Mouse (Mus musculus) heart, adult 11 months (tissue): ENCODE data around the gene Ciz1.

Experiments used
- DNase-seq: peaks from one replicate; pipeline ENCODE4 v3.0.0; 2022

Gene Ciz1

DNA sequence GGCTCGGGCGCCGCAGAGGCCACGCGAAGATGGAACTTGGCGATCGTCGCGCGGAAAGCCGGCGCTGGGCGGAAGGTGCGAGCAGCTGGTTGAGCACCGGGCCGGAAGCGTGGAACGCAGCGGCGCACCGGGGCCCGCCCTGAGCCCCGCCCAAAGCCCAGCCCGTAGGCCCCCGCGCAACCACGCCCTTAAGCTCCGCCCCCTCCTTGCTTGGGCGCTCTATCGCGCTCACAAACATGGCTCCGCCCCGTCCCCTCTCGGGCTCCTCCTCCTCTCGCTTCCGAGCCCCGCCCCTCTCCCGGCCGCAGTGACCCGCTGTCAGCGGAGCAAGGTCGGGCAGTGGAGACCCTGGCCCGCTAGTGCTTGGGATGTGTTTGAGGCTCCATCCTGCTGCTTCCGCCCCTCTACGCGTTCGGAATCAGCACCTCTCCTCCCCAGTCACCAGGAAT is 29.7 kb downstream of the Ciz1 start, which contains the start of gene 1110008P14Rik:
1110008P14Rik (minus strand) TSS at position 164 of the 449 bp plus-strand sequence.
- DNase-seq = peak; percentile 99

DNA sequence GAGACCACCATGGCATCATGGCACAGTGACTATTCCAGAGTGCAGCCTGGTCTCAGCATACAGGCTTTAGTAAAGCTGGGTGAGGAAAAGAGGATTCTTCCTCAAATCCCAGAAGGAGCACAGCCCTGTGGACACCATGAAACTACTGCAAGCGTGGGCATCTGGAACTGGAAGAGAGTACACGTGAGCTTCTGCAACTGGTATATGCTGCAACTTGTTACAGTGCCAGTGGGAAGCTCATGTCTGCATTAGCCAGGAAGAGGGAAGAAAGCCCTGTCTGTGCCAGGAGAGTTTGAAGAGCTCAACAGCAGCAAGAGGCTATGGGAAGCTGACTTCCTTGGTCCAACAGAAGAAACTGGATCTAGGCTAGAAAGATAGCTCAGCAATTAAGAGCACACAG is 30.6 kb downstream of the Ciz1 start:
- no peak for DNase-seq

DNA sequence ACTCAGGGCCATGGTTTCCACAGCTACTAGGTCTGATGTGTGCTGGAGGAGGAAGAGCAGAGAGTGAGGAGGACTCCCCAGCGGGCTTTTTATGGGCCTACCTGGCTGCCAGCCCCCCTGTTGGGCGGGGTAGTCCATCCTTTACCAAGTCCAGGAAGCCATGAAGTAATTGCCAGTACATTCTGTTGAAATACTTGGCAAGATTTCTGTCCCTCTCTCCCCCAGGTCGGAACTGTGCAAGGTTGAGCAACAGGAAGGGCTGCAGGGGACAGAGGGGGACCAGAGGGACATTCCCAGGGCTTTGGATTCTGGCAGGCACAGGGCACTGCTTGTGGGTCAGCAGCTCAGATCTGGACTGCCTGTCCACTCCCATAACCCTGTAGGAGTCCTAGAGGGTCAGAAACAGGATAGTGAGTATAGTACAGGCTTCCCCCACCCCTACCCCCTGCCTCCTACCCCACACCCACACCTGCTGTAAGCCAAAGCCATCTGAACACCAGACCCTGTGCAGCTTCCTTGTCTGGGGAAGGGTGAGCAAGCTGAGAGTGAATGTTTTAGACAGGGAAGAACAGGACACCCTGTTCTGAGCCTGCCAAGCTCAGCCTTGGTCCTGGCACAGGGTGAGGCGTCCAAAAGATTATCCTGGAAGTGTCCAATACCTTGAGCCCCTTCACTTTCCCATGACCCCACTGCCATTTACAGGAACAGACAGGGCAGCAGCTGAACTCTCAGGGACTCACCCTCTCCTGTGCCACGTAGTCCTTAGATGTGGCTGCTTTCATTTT is 35.8 kb downstream of the Ciz1 start, which contains the start of gene Lcn2:
Lcn2 (minus strand) TSS at position 547 of the 785 bp plus-strand sequence.
- DNase-seq = peak; percentile 94

DNA sequence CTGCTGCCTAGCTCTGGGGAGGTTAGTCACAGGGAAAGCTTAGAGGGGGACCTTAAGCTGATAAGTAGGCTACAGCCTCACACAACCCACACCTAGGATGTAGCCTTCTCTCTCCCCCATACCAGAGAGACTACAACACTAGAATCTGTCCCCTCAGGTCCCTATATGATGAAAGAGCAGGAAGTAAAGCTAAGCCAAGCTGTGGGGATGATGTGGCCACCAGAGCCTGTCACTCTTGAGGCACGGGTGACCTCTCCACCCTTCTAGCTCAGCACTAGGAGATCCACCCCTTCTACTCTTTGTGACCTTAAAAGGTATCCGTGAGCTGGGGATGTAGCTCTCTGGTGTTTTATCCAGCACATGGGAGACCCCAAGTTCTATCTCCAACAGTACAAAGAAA is 37.0 kb downstream of the Ciz1 start:
- DNase-seq = no peak

DNA sequence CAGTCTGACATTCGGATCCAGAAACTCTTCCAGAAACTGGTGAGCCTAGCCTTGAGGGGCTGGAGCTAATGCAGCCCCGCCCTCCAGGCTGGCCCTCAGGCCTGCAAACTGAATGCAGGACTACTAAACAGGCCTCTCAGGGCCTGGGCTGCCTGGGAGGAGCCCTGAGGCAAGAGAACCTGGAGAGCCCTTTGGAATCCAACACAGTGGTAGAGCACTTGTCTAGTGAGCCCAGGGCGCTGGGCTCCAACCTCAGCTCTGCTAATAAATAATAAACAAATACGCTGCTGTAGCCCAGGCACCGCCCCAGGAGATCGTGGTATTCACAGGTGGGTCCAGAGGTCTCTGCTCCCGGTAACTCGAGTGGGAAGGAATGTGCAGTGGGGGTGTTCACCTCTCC is 38.7 kb downstream of the Ciz1 start:
- no peak for DNase-seq

DNA sequence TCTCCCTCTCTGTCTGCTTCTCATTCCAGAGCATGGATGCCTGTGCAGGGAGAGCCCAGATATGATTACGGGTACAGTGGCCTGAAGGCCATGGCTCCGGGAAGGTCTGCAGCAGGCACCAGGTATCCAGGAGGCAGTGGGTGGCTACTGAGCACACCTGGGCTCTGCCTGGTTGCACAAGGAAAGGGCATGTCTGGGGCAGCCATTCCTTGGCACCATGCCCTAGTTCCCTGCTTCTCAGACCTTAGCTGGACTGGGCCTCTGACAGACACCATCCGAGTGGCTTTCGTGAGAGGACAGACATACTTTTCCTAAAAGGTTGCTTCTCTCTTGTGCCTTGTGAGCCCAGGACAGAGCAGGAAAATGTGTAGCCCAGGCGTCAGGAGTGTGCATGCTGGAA is 39.9 kb downstream of the Ciz1 start:
- no peak for DNase-seq

DNA sequence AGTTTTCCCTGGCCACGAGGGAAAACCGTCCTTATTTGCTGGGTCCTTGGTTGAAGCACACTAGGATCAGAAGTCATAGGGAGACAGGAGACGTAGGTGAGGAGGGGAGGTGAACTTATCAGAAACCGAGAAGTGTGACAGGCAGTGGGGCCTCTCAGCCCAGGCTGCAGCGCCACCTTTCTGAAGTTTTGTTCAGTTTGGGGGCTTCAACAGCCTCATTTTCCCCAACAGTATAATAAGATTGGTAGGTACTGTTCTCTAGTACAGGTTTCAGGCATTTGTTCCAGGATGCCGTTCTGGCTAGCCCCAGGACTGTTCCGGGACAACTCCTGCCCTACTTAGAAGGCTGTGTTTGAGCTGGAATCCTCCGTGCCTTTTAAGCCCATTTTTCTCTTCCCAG is 42.8 kb downstream of the Ciz1 start:
- DNase-seq = no peak

DNA sequence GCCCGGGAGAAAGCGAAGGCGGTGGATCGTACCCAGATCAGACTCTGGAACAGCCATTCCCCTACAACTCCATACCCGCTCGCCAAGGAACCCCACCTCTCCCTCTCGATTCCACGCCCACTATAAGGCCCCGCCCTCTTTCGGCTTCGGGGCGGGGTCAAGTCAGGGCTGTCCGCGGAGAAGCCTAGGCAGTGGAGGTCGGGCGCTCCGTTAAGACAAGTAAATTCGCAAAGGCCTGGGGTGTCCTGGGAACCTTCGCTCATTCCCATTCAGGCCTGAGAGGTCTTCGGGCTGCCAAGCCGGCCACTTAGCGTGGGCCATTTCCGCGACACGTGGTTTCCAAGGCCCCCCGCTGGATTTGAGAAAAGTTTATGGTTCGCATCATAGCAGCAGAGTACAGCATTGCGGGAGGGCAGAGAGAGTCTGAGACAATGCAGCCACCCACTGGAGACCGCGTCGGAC is 43.4 kb downstream of the Ciz1 start, which contains the start of gene Ptges2:
Ptges2 (plus strand) TSS at position 413 of the 462 bp plus-strand sequence.
- DNase-seq = peak; percentile 99

DNA sequence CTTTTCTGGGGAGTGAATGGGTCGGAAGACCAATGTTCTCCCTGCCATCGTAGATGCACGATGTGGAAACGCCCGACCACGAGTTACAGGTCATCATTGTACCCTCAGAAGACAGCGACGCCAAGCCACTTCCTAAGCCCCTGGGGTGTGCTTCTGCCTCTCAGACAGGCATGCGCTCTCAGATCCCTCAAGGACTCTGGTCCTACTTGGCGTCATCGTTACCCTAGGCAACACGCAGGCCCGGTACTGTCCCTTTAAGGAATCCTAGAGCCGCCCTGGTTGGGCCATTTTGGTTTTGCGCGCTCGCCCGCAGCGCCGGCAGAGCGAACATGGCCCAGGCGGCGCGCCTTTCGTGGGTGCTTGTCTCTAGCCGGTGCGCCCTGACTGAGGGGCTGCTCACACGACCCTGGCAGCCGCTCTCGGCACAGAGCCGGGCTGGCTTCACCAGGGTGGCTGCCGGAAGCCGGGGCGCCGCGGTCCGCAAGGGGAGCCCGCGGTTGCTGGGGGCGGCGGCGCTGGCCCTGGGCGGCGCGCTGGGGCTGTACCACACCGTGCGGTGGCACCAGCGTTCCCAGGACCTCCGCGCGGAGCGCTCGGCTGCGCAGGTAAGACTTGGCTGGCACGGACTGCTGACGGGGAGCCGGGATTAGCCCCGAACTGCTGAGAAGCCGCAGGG is 44.0 kb downstream of the Ciz1 start:
- DNase-seq = peak; percentile 99

DNA sequence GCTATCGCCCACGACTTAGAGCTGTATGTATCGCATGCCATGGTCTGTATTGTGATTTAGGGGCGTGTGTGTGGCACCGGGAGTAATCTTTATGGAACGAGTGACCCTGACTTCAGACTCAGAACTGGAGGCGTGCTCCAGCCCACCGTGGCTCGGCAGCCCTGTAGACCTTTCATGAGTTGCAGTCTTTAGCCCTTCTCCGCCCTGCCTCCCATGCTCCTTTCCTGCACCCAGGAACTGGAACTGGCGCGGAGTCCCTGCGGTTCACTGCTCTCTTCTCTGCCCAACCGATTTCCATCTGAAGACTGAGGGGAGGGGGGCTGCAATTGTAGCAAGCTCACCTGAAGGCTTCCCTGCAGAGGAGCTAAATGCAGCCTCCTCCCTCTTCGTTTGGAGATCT is 44.6 kb downstream of the Ciz1 start:
- no peak for DNase-seq

DNA sequence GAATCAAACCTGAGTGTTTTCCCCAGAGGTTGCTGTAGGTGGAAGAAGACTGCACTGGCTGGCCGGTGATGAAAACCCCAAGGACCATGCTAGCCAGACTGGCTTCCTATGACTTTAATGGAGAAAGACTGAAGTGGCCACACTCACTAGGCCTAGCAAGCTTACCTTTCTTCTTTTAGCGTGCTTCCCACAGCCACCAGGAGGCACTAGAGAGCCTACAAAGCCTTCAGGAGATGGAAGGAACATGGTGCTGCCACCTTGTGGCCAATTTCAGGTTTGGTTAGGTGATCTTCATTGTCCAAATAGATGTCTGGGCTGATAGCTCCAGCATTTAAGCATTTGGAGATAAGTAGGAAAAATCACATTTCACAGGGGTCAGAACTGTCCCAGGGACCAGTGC is 52.5 kb downstream of the Ciz1 start:
- DNase-seq = peak; percentile 97

DNA sequence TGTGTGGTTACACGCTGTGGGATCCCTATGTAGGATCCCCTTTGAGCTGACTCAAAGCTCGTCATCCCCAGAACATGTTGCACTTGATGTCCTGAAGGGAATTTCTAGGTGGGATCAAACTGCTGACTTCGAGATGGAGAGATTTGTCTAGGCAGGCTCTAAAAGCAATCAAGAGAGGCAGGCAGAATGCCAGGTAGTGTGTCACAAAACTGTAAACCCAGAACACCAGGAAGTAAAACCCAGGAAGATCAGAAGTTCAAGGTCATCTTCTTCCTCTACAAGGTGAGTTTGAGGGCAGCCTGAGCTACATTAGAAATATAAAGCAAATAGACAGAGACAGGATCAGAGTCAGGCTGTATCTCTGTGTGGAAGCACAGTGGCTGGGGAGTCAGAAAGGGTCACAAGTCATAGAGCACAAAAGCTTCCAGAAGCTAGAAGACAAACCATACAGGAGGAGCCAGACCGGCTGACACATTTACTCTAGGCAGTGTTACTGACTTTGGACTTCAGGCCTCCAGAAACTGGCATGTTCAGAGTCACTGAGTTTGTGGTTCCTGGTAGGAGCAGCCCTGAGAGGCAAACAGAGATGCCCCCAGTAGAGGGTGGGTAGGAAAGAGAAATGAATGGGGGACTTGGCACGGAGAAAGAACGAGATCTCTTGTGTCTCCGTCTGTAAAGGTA is 55.2 kb downstream of the Ciz1 start:
- no peak for DNase-seq

DNA sequence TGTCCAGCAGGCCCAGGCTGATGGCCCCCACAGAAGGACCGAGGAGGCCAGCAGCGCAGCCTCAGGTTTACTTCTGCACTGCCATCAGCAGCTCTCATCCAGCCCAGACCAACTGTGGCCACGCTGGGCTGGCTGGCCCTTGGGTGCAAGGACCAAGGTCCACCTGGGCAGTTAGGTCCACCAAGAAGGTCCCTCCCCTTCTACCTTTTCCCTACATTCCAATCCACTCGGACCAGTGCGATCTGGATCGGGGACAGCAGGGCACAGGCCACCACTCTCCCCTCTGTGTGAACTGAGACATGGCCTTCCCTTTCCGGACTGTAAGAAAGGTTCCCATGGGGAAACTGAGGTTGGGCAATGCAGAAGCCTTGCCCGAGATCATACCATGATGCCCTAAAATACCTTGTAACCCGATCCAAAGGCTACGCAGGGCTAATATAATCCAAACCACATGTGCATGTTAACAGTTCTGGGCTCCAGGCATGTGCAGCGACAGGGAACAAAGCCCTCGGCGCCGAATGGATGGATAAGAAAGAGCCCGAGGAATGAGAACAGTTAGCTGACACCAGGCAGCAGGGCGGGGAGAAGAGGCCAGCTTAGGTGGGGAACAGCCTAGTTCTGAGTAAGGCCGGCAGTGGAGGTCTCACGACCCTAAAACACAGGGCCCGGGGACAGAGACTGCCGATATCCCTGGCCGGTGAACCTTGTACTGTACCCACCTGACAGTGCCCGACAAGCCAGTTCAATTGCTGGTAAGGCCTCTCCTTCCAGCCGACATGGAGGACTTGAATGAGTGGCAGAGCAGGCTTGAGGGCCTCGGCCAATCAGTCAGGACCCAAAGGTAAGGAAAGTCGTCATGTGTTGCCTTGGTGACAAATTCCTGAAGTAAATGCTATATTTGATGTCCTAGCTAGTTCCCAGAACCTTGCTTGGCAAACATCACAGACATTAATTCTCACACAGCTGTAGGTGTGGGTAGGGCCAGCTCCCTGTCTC is 56.6 kb downstream of the Ciz1 start:
- DNase-seq = no peak

DNA sequence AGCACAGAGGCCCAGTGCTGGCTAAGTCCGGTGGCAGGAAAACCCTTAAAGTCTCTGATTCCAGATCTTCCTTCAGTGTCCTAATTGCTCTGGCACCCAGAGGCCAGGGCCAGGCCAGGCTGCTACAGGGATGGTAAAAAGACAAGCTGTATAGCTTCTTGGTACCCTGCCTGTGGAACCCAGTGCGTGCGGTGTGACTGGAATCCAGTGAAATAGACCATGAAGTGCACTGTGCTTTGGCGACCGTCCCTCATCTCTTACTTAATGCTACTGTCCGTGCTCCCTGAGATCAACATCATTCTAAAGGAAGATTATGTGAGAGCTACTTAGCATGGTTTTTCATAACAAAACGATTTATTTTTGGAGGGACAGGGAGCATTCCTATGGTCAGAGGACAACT is 59.3 kb downstream of the Ciz1 start:
- no peak for DNase-seq

DNA sequence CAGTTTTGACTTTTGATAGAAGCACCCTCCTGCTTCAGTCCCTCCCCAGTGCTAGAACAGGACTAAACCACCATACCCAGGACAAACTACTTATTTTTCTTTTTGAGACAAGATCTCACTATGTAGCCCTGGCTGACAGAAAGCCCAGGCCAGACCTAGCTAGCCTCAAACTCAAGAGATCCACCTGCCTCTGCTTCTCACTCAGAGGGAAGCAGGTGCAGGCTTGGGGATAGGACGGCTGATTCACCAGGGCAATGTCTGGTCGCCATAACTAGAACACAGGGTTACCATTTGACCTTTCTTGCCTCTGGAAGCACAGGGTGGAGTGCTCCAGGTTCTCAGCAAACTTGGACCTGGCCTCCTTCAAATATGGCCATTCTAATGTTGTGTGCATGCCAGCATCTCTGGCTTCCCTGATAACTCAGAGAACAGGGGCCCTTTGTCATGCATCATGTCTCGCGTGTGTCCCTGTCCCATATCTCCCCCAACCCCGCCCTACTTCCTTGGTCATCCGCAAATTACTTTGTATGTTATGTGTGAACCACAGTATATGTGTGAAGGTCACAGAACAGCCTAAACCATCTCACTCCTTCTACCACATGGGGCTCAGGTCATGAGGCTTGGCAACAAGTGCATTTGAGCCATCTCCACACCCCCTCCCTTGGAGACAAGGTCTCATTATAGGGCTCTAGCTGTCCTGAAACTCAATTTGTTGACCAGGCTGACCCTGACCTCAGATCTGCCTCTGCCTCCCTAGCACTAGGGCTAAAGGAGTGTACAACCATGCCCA is 60.8 kb downstream of the Ciz1 start:
- no peak for DNase-seq

DNA sequence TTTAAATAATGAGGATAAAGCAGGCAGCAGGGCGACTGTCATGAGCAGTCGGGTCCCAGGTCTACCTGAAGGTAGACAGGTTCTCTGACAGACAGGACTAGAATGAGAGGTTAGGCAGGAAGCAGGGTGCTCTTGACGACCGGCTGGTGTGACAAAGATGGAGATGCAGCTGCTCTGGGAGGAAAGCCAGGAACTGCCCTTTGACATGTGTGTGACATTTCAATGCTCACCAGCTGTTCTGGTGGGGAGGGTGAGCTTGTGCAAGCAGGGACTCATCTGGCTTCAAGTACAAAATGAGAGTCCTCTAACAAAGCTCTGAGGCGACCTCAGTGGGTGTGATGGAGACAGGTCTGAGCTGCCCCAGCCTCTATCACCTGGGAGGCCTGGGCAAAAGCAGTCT is 61.8 kb downstream of the Ciz1 start:
- no peak for DNase-seq

DNA sequence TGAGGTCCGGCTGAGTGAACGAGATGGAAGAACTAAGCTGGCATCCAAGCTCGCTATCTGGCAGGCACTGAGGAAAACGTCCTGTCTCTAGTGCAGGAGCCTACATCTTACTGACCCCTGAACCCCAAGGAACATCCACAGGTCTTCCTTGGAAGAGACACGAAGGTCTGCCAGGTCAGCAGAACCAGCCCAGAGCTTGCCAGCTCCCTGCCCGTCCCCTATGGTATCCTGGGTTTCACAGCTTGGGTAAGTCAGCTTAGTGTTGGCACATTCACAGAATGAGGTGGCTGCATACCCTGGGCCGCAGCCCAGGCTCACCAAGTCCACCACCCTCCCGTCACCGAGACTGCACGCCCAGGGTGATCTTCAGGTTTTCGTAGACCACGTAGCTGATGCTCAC is 63.7 kb downstream of the Ciz1 start:
- no peak for DNase-seq

DNA sequence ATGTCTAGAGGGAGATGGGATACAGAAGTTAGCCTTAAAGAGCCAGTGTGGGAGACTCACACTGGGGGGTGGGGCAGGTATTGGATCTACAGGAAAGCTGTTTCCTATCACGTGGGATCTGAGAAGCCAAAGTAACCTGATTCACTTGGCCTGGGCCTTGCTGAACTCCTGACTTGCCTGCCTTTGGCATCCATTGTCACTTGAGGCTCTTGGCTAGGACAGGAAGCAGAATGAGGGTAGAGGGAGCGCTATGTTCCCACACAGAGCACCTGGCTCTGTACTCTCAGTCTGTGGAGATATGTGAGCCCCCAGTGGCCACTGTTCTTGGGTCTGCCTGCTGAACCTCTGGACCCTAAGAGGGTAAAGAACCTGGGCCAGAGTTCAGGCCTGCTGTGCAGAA is 64.4 kb downstream of the Ciz1 start:
- DNase-seq = peak; percentile 95

DNA sequence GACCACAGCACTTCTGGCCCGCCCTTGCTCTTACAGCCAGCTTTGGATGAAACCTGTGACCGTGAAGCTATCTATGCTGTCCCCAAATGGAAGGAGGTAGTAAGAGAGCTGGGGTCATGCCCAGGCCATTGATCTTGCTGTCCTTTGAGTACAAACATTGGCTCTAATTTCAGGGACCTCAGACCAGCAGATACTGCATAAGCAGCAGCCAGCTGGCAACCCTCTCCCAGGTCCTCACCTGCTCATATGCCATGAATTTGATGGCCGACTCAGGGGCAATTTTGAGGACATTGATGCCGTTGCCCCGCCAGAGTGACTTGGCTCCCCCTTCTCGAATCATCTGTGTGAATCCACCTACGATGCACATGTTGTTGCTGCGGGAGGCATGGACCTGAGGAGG is 65.4 kb downstream of the Ciz1 start:
- no peak for DNase-seq

DNA sequence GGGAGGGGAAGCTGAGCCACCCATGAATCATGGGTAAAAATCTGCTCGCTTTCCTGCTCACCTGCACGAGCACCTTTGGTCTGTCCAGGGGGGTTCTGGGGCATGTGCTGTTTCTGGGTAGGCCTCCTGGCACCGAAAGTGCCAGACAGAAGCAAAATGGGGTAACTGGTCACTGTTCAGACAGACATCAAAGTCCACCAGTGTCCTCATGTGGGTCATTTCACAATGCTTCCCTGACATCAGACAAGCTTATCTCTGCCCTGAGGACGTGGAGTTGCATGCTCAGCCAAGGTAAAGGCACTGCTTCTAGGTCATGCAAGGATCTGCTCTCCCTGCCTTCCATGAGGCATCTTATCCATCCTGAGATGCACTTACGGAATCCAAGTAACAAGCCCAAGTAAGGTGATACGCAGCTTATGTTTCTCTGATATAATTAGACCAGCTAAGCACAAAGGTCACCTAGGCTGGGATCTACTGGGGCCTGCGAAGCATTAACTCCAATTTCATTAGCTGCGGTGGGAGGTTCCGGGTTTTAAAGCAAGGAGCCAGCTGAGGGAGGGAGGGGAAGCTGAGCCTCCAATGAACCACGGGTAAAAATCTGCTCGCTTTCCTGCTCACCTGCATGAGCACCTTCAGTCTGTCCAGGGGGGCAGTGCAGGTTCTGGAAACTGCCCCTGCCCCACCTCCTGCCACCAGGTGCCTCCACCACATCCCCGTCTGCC is 66.5 kb downstream of the Ciz1 start:
- no peak for DNase-seq

DNA sequence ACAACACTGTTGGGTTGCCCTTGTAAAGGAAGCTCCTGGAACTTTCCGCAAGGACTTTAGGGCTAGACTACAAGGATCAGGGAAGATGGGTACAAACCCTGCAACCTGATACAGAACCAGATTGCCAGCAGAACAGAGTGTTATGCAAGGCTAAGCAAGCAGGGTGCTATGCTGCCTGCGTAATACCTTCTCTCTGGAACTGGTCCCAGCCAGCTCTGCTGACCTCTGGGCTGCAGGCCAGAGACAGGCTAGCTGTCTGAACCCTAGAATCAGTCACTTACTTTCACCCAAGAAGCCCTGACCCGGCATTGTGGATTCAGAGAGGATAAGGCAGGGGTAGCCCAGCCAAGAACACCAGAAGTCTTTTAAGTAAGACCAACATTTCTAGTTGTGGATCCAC is 67.2 kb downstream of the Ciz1 start:
- DNase-seq = peak; percentile 98
